Mouse (Mus musculus) thymus, postnatal 14 days (tissue): ENCODE results near the gene Stoml2.

Experiments used
- DNase-seq: peaks from one replicate; pipeline ENCODE4 v3.0.0; 2021

Gene Stoml2

GRCm38 (mm10) chr4:43037860-43038566 lies 6.5 kb upstream of the Stoml2 start:
- DNase-seq = no peak

- no peak for DNase-seq
These were observed 4.8 kb upstream of the Stoml2 start for GRCm38 (mm10) chr4:43036356-43036755.

GRCm38 (mm10) chr4:43035851-43036250 lies 4.3 kb upstream of the Stoml2 start:
- no peak for DNase-seq

GRCm38 (mm10) chr4:43033481-43033880 lies 2.0 kb upstream of the Stoml2 start:
- DNase-seq = no peak

- DNase-seq = no peak
These were observed 991 bp upstream of the Stoml2 start for GRCm38 (mm10) chr4:43032501-43032900.

GRCm38 (mm10) chr4:43030780-43031230 lies 705 bp downstream of the Stoml2 start:
- DNase-seq = no peak

GRCm38 (mm10) chr4:43030352-43030751 lies 1.2 kb downstream of the Stoml2 start:
- DNase-seq = no peak

GRCm38 (mm10) chr4:43029749-43030148 lies 1.8 kb downstream of the Stoml2 start:
- no peak for DNase-seq

GRCm38 (mm10) chr4:43029121-43029520 lies 2.4 kb downstream of the Stoml2 start:
- no peak for DNase-seq

- peak; percentile 93 for DNase-seq
These were observed 6.2 kb downstream of the Stoml2 start, which contains the start of gene Pigo for GRCm38 (mm10) chr4:43025084-43025960. Gene Pigo, minus strand, starts transcription at chr4:43025819.

GRCm38 (mm10) chr4:43024673-43025072 lies 6.8 kb downstream of the Stoml2 start:
- DNase-seq = no peak

- DNase-seq = no peak
These were observed 10.2 kb downstream of the Stoml2 start for GRCm38 (mm10) chr4:43021341-43021740.

GRCm38 (mm10) chr4:43020876-43021275 lies 10.6 kb downstream of the Stoml2 start:
- no peak for DNase-seq

GRCm38 (mm10) chr4:43019641-43020465 lies 11.7 kb downstream of the Stoml2 start:
- no peak for DNase-seq

GRCm38 (mm10) chr4:43019176-43019575 lies 12.3 kb downstream of the Stoml2 start:
- no peak for DNase-seq

GRCm38 (mm10) chr4:43018156-43018555 lies 13.4 kb downstream of the Stoml2 start:
- DNase-seq = no peak

GRCm38 (mm10) chr4:43012091-43012490 lies 19.4 kb downstream of the Stoml2 start:
- no peak for DNase-seq

GRCm38 (mm10) chr4:43010161-43011038 lies 21.1 kb downstream of the Stoml2 start, which contains the start of gene Fancg:
Gene Fancg, minus strand, starts transcription at chr4:43010506.
- DNase-seq = peak; percentile 89

GRCm38 (mm10) chr4:43005765-43006164 lies 25.7 kb downstream of the Stoml2 start:
- DNase-seq = peak; percentile 65

- DNase-seq = no peak
These were observed 26.6 kb downstream of the Stoml2 start for GRCm38 (mm10) chr4:43004951-43005350.

GRCm38 (mm10) chr4:43002756-43003439 lies 28.6 kb downstream of the Stoml2 start:
- DNase-seq = no peak
